Mouse (Mus musculus) midbrain, embryonic 10.5 days (tissue): ENCODE results near the gene Sigmar1. TPM values are rescaled to one million over a fixed set of nuclear protein-coding genes. Genes with fewer than 3 reads are reported as not detected.

Experiments used
- DNase-seq: peaks from one replicate; pipeline ENCODE4 v3.0.0-alpha.2; 2017; ENCODE audit warnings: low spot score
- H3K27ac ChIP-seq: fragments of 300-500 bp; sonication (generic); replicated peaks from 2 replicates; pipeline ENCODE4 v1.5.1; 2016; ENCODE audit warnings: mild to moderate bottlenecking
- H3K27me3 ChIP-seq: fragments of 300-500 bp; sonication (generic); 2 replicates; pipeline ENCODE4 v1.6.1; 2016; ENCODE audit warnings: low read depth, mild to moderate bottlenecking; ENCODE audit not compliant: poor library complexity, severe bottlenecking
- H3K36me3 ChIP-seq: fragments of 300-500 bp; sonication (generic); 2 replicates; pipeline ENCODE4 v1.6.1; 2016; ENCODE audit warnings: mild to moderate bottlenecking, moderate library complexity
- H3K4me1 ChIP-seq: fragments of 300-500 bp; sonication (generic); 2 replicates; pipeline ENCODE4 v1.6.1; 2016
- H3K4me3 ChIP-seq: fragments of 300-500 bp; sonication (generic); 2 replicates; pipeline ENCODE4 v1.5.1; 2016; ENCODE audit warnings: mild to moderate bottlenecking, moderate library complexity
- H3K9me3 ChIP-seq: fragments of 300-500 bp; sonication (generic); replicated peaks from 2 replicates; pipeline ENCODE4 v1.6.1; 2016; ENCODE audit warnings: mild to moderate bottlenecking
- WGBS: fragments of 180-500 bp; shearing (Covaris S2); methylation state at CpG from one replicate; pipeline ENCODE4 v1.1.7; 2016; 5-methylcytosine and 5-hydroxymethylcytosine counted together
- polyA plus RNA-seq: library from polyadenylated mRNA; unstranded; fragments of >200 nt; fragmentation: Nextera tagmentation; extraction: Ambion mirVana; gene quantifications from 2 replicates; pipeline ENCODE4 v1.2.1, GENCODE M21; 2016

Gene Sigmar1
- polyA plus RNA-seq, 1 experiment from 2014 or later: 96.3 TPM

DNA sequence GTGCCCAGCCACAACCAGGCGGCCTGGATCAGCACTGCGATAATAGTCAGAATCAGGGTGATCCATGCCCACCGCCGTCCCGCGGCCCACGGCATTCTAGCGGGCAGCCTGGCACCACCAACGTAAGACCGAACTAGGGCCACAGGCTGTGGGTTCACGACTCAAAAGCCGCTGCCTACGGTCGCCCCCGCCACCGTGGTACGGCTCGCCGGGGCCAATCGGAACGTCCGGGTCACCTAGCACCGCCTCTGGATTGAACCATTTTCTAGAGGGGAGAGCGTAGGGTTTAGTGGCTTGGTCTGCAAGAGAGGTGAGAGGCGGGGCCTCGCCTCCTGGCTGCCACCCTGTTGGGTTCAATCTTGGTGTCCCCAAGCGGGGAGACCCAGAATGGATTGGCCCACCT lies 14.8 kb downstream of the Sigmar1 start:
- peaks cover 8% of the 10 kb centered on the region for H3K9me3 ChIP-seq
- WGBS: under 1% methylated on average over 27 of the region's 27 CpGs
- H3K36me3 ChIP-seq: peaks cover 18% of the 10 kb centered on the region

DNA sequence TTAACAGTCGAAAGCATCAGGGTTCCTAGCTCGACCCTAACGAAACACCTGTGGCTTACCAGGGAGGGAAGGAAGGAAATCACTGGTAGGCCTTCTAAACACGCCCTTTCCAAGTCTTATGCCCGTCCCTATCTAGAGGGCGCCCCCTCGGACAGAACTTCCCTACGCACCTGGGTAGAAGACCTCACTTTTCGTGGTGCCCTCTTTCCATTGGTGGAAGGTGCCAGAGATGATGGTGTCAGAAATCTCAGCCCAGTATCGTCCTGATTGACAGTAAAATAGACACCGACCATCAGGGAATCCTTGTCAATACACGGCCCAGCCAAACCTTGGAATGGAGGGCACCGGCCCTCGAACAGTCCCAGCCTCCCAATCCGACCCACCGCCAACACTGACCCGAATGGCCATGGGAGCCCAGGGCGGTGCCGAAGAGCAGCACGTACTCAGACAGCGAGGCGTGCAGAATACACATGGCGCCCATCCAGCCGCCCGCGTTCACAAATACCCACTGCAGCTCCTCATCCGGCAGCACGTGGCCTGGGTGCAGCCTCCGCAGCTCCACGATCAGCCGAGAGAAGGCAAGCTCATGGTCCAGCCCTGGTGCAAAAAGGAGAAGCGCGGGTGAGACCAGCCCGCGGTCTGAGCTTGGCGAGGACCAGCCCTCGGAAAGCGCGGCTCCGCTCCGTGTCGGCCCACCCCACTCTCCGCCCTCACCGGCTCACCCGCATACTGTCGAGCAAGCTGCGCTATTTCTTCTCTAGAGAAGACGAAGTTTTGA lies 15.4 kb downstream of the Sigmar1 start:
- peaks cover 28% of the 10 kb centered on the region for H3K4me1 ChIP-seq
- WGBS: 1% methylated on average over 48 of the region's 48 CpGs
- H3K4me3 ChIP-seq: peak overlapping the region; percentile 73
- H3K36me3 ChIP-seq: peaks cover 18% of the 10 kb centered on the region
- H3K27me3 ChIP-seq: no peaks in the 10 kb centered on the region
- peaks cover 6% of the 10 kb centered on the region for H3K9me3 ChIP-seq
- peak overlapping the region; percentile 89 for H3K27ac ChIP-seq
- DNase-seq: no peak

More for the DNA sequence above, 14.8 kb downstream of the Sigmar1 start:
- Histone ChIP-seq H3K27ac (peak overlapping the region; percentile 89), H3K27me3 (no peaks in the 10 kb centered on the region), H3K4me3 (peak overlapping the region; percentile 73), H3K4me1 (peaks cover 28% of the 10 kb centered on the region)
- DNase-seq: peak; percentile 93

- no peak overlapping the region for H3K27ac ChIP-seq
- peaks cover 18% of the 10 kb centered on the region for H3K36me3 ChIP-seq
- DNase-seq: no peak
- H3K9me3 ChIP-seq: peaks cover 6% of the 10 kb centered on the region; the same call in 1 of the 2 replicates
- H3K4me1 ChIP-seq: peaks cover 28% of the 10 kb centered on the region
- WGBS: 89% methylated on average over 13 of the region's 13 CpGs
- H3K27me3 ChIP-seq: 0 out of 2 replicates have a peak, but pooled peaks cover 5% of the 10 kb centered on the region
- peak overlapping the region; percentile 73; the same call in 1 of the 2 replicates for H3K4me3 ChIP-seq
Observed at GRCm38 (mm10) chr4:41739260-41739659, 16.7 kb downstream of the Sigmar1 start.

DNA sequence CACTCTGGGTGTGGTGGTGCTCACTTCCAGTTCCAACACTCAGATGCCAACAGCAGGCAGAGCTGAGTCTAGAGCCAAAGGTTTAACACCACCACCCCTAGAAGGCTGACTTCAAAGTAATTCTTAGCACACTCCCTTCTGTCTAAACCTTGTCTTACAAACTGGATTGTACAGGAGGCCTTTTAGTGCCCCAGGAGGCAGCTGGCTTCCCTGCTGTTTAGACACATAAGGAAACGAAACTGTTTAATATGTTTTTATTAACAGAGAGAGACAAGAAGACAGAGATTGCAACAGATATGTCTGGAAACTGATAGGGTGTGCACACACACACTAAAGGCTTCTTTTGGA lies 17.7 kb downstream of the Sigmar1 start:
- H3K4me3 ChIP-seq: no peak overlapping the region
- H3K36me3 ChIP-seq: peaks cover 18% of the 10 kb centered on the region
- no peak for DNase-seq
- peaks cover 6% of the 10 kb centered on the region; the same call in 1 of the 2 replicates for H3K9me3 ChIP-seq
- 69% methylated on average over 1 of the region's 1 CpGs for WGBS
- H3K27me3 ChIP-seq: peaks cover 10% of the 10 kb centered on the region
- H3K4me1 ChIP-seq: peaks cover 28% of the 10 kb centered on the region
- H3K27ac ChIP-seq: no peak overlapping the region

DNA sequence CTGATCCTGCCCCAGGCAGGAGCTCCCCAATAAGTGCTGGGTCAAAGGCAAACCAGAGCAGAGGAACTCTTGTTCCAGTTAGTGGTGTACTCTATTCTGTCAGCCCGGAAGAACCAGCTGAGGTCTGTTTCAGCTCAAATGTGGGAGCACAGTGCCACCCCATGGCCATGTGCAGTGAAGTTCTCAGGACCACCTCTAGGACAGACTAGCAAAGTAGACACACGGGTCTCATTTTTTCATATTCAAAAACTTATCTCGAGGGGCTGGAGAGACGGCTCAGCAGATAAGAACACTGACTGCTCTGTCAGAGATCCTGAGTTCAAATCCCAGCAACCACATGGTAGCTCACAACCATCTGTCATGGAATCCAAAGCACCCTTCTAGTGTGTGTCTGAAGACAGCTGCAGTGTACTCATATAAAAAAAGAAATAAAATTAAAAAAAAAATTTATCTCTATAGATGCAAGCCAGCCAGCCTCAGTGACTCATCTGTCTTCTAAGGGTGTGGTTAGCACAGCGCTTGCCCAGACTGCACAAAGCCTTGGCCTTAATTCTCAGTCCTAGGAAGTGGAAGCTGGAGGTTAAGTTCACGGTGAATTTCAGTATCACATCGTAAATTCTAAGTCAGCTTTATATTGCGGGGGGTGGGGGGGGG lies 18.2 kb downstream of the Sigmar1 start:
- DNase-seq: peak; percentile 67

GRCm38 (mm10) chr4:41731052-41731765 lies 24.7 kb downstream of the Sigmar1 start, which contains the start of gene Arid3c:
Arid3c (minus strand) TSS chr4:41731142.
- H3K4me3 ChIP-seq: peak within 1 kb of the TSS; percentile 53
- no peak within 1 kb of the TSS for H3K27ac ChIP-seq
- H3K4me1 ChIP-seq: peaks cover 25% of the 10 kb centered on the region
- no peak for DNase-seq
- WGBS: 2% methylated on average over 50 of the region's 50 CpGs
- no peaks in the 10 kb centered on the region for H3K36me3 ChIP-seq
- H3K9me3 ChIP-seq: peaks cover 6% of the 10 kb centered on the region; the same call in 1 of the 2 replicates
- H3K27me3 ChIP-seq: peaks cover 81% of the 10 kb centered on the region

More for the DNA sequence above, 18.2 kb downstream of the Sigmar1 start:
- Histone ChIP-seq H3K27me3 (peaks cover 15% of the 10 kb centered on the region), H3K9me3 (peaks cover 6% of the 10 kb centered on the region; the same call in 1 of the 2 replicates), H3K27ac (no peak overlapping the region), H3K4me3 (no peak overlapping the region), H3K36me3 (peaks cover 18% of the 10 kb centered on the region), H3K4me1 (peaks cover 28% of the 10 kb centered on the region)
- WGBS: 61% methylated on average over 8 of the region's 8 CpGs

- Histone ChIP-seq H3K9me3 (no peaks in the 10 kb centered on the region), H3K4me1 (peaks cover 43% of the 10 kb centered on the region), H3K4me3 (peak overlapping the region; percentile 23; the same call in 1 of the 2 replicates), H3K36me3 (no peaks in the 10 kb centered on the region), H3K27ac (no peak overlapping the region), H3K27me3 (peaks cover 85% of the 10 kb centered on the region)
- WGBS: 14% methylated on average over 20 of the region's 20 CpGs
- DNase-seq: peak; percentile 12
Observed at GRCm38 (mm10) chr4:41726826-41727621, 28.9 kb downstream of the Sigmar1 start.

GRCm38 (mm10) chr4:41722918-41723351 lies 33.0 kb downstream of the Sigmar1 start, which contains the start of gene Dctn3:
Dctn3 (minus strand) TSS chr4:41723170.
- Histone ChIP-seq H3K27me3 (peaks cover 44% of the 10 kb centered on the region), H3K4me3 (peak within 1 kb of the TSS; percentile 95), H3K27ac (peak within 1 kb of the TSS; percentile 87), H3K36me3 (peaks cover 28% of the 10 kb centered on the region), H3K9me3 (no peaks in the 10 kb centered on the region), H3K4me1 (peaks cover 35% of the 10 kb centered on the region)
- peak; percentile 89 for DNase-seq
- WGBS: under 1% methylated on average over 27 of the region's 27 CpGs

DNA sequence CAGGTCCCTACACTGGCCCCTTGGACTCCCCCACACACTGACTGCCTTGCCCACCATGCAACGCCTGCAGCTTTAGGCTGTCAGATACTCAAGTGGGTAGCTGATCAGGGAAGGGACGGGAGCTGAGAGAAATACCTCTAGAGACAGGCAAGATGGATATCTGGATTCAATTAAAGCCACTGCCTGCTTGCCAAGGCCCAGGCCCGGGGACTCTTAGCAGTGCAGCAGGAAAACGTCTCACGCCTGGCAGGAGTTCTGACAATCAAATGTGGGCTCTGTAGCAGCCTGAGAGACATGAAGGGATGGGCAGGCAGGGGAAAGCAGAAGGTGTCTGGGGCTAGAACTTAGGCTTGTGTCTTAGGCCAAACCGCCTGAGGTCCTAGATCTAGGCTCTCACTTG lies 39.1 kb downstream of the Sigmar1 start:
- WGBS: 70% methylated on average over 6 of the region's 6 CpGs
- no peak for DNase-seq

GRCm38 (mm10) chr4:41715596-41715995 lies 40.4 kb downstream of the Sigmar1 start:
- Histone ChIP-seq H3K4me3 (no peak overlapping the region), H3K36me3 (peaks cover 75% of the 10 kb centered on the region), H3K9me3 (no peaks in the 10 kb centered on the region), H3K4me1 (peaks cover 40% of the 10 kb centered on the region), H3K27me3 (no peaks in the 10 kb centered on the region), H3K27ac (no peak overlapping the region)
- no peak for DNase-seq
- WGBS: 86% methylated on average over 5 of the region's 5 CpGs

More for the DNA sequence above, 39.1 kb downstream of the Sigmar1 start:
- peaks cover 32% of the 10 kb centered on the region for H3K4me1 ChIP-seq
- H3K4me3 ChIP-seq: no peak overlapping the region
- no peak overlapping the region for H3K27ac ChIP-seq
- peaks cover 65% of the 10 kb centered on the region for H3K36me3 ChIP-seq
- H3K27me3 ChIP-seq: no peaks in the 10 kb centered on the region
- H3K9me3 ChIP-seq: no peaks in the 10 kb centered on the region

GRCm38 (mm10) chr4:41715082-41715481 lies 40.9 kb downstream of the Sigmar1 start:
- Histone ChIP-seq H3K36me3 (peaks cover 74% of the 10 kb centered on the region), H3K27ac (no peak overlapping the region), H3K4me1 (peaks cover 40% of the 10 kb centered on the region), H3K4me3 (no peak overlapping the region), H3K27me3 (no peaks in the 10 kb centered on the region), H3K9me3 (no peaks in the 10 kb centered on the region)
- 86% methylated on average over 8 of the region's 8 CpGs for WGBS
- DNase-seq: no peak

DNA sequence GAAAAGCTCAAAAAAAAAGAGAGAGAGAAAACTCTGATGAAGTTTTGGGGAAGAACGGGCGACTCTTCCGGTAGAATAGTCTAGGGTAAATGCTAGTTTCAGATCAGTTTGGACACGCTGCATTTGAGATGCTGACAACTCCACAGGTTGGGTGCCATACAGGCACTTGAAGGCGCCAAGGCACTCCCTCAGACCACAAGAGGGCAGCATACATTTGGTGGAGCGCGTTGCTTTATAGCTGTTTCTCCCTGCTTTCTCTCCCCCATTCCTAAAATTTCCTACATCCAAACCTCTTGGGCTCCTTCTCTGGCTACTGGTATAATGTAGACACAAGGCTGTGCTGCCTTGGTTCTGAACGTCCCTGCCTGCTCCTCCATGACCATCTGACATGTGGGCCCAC lies 41.7 kb downstream of the Sigmar1 start:
- H3K27ac ChIP-seq: no peak overlapping the region
- DNase-seq: peak; percentile 58
- H3K9me3 ChIP-seq: no peaks in the 10 kb centered on the region
- no peaks in the 10 kb centered on the region for H3K27me3 ChIP-seq
- H3K4me3 ChIP-seq: peak overlapping the region; percentile 70; the same call in 1 of the 2 replicates
- 19% methylated on average over 8 of the region's 8 CpGs for WGBS
- H3K4me1 ChIP-seq: peaks cover 40% of the 10 kb centered on the region
- peaks cover 66% of the 10 kb centered on the region for H3K36me3 ChIP-seq
